Mouse (Mus musculus) forebrain, postnatal 0 days (tissue): Measurements from ENCODE around the gene Pth2. TPM values are rescaled to one million over a fixed set of nuclear protein-coding genes. Genes with fewer than 3 reads are reported as not detected.
"Not testable (repeated sequence)": the region's sequence is repeated elsewhere in the genome, so short reads cannot be mapped to it uniquely, and the experiment has no call there.

Source experiments
- ATAC-seq: fragments of 200-750 bp; cut with Nextera tagmentation; 2 replicates; pipeline ENCODE4 v1.8.0; 2017; ENCODE audit warnings: mild to moderate bottlenecking, moderate library complexity
- DNase-seq: peaks from one replicate; pipeline ENCODE4 v3.0.0-alpha.2; 2015
- H3K27ac ChIP-seq: fragments of 300-500 bp; sonication (generic); 2 replicates; pipeline ENCODE4 v1.5.1; 2014; ENCODE audit warnings: low read depth, mild to moderate bottlenecking, antibody characterized with exemption, low read length, moderate library complexity, mixed read lengths
- H3K27me3 ChIP-seq: fragments of 300-500 bp; sonication (generic); 2 replicates; pipeline ENCODE4 v1.6.1; 2014; ENCODE audit warnings: mild to moderate bottlenecking, low read length, mixed read lengths; ENCODE audit not compliant: insufficient read depth
- H3K36me3 ChIP-seq: fragments of 300-500 bp; sonication (generic); 2 replicates; pipeline ENCODE4 v1.6.1; 2014; ENCODE audit warnings: mild to moderate bottlenecking, moderate library complexity; ENCODE audit not compliant: insufficient read depth
- H3K4me1 ChIP-seq: fragments of 300-500 bp; sonication (generic); 2 replicates; pipeline ENCODE4 v1.6.1; 2014; ENCODE audit warnings: antibody characterized with exemption; ENCODE audit not compliant: insufficient read depth
- H3K4me2 ChIP-seq: fragments of 300-500 bp; sonication (generic); 2 replicates; pipeline ENCODE4 v1.6.1; 2014; ENCODE audit warnings: low read depth, mild to moderate bottlenecking, moderate library complexity
- H3K4me3 ChIP-seq: fragments of 300-500 bp; sonication (generic); 2 replicates; pipeline ENCODE4 v1.5.1; 2014; ENCODE audit warnings: low read depth, low read length, mixed read lengths
- H3K9ac ChIP-seq: fragments of 300-500 bp; sonication (generic); 2 replicates; pipeline ENCODE4 v1.6.1; 2014; ENCODE audit warnings: mild to moderate bottlenecking
- H3K9me3 ChIP-seq: fragments of 300-500 bp; sonication (generic); 2 replicates; pipeline ENCODE4 v1.6.1; 2016; ENCODE audit warnings: low read length
- CTCF ChIP-seq: sonication (generic); IDR thresholded peaks from 2 replicates; pipeline ENCODE4 v1.5.1; 2016; ENCODE audit warnings: antibody characterized with exemption, control low read depth, low read depth
- WGBS: fragments of 180-500 bp; shearing (Covaris S2); extraction: QIAGEN DNeasy Blood & Tissue Kit; methylation state at CpG from one replicate; pipeline ENCODE4 v1.1.7; 2014; 5-methylcytosine and 5-hydroxymethylcytosine counted together
- polyA plus RNA-seq: library from polyadenylated mRNA; unstranded; fragments of >200 nt; fragmentation: Nextera tagmentation; extraction: Ambion mirVana; gene quantifications from 2 replicates; pipeline ENCODE4 v1.2.1, GENCODE M21; 2015
- total RNA-seq: library from RNA; depleted of rRNA; stranded (reverse); fragments of >200 nt; gene quantifications from 2 replicates; pipeline ENCODE4 v1.2.3, GENCODE M21; 2014

Gene Pth2
- total and polyA plus RNA-seq, 2 experiments from 2014 or later = 0.48 TPM; not detected in 1

GRCm38 (mm10) chr7:45145460-45145859 lies 35.3 kb upstream of the Pth2 start:
- no peaks in the 10 kb centered on the region for H3K4me1 ChIP-seq
- 91% methylated on average over 8 of the region's 8 CpGs for WGBS
- H3K27ac ChIP-seq = no peak overlapping the region
- H3K9me3 ChIP-seq = no peaks in the 10 kb centered on the region
- H3K4me3 ChIP-seq = no peak overlapping the region
- H3K27me3 ChIP-seq = no peaks in the 10 kb centered on the region
- ATAC-seq (no peak), DNase-seq (no peak)
- H3K4me2 ChIP-seq = no peak overlapping the region
- no peak for TF ChIP-seq CTCF
- H3K9ac ChIP-seq = no peak overlapping the region
- 0 out of 2 replicates have a peak, but pooled peaks cover 5% of the 10 kb centered on the region for H3K36me3 ChIP-seq

GRCm38 (mm10) chr7:45147267-45147666 lies 33.5 kb upstream of the Pth2 start:
- H3K27me3 ChIP-seq = no peaks in the 10 kb centered on the region
- no peak for ATAC-seq
- no peak overlapping the region for H3K4me2 ChIP-seq
- H3K4me1 ChIP-seq = no peaks in the 10 kb centered on the region
- 94% methylated on average over 11 of the region's 11 CpGs for WGBS
- H3K27ac ChIP-seq = no peak overlapping the region
- H3K9ac ChIP-seq = no peak overlapping the region
- 0 out of 2 replicates have a peak, but pooled peaks cover 5% of the 10 kb centered on the region for H3K36me3 ChIP-seq
- no peak overlapping the region for H3K4me3 ChIP-seq
- no peak for TF ChIP-seq CTCF
- DNase-seq = no peak
- no peaks in the 10 kb centered on the region for H3K9me3 ChIP-seq

- no peak overlapping the region for H3K4me3 ChIP-seq
- DNase-seq = no peak
- TF ChIP-seq CTCF = no peak
- no peaks in the 10 kb centered on the region for H3K27me3 ChIP-seq
- ATAC-seq = no peak
- no peaks in the 10 kb centered on the region for H3K9me3 ChIP-seq
- H3K4me2 ChIP-seq = no peak overlapping the region
- H3K36me3 ChIP-seq = 0 out of 2 replicates have a peak, but pooled peaks cover 5% of the 10 kb centered on the region
- H3K4me1 ChIP-seq = no peaks in the 10 kb centered on the region
- WGBS = 95% methylated on average over 11 of the region's 11 CpGs
- H3K27ac ChIP-seq = no peak overlapping the region
- no peak overlapping the region for H3K9ac ChIP-seq
These were observed 32.9 kb upstream of the Pth2 start for GRCm38 (mm10) chr7:45147899-45148298.

- Histone ChIP-seq H3K4me3 (no peak overlapping the region), H3K9ac (no peak overlapping the region; the same call in 1 of the 2 replicates), H3K9me3 (no peaks in the 10 kb centered on the region), H3K36me3 (0 out of 2 replicates have a peak, but pooled peaks cover 4% of the 10 kb centered on the region), H3K4me1 (peaks cover 3% of the 10 kb centered on the region; the same call in 1 of the 2 replicates), H3K27me3 (no peaks in the 10 kb centered on the region), H3K27ac (no peak overlapping the region), H3K4me2 (no peak overlapping the region)
- 67% methylated on average over 4 of the region's 4 CpGs for WGBS
- no peak for DNase-seq
- no peak for ATAC-seq
- no peak for TF ChIP-seq CTCF
These were observed 32.2 kb upstream of the Pth2 start for GRCm38 (mm10) chr7:45148534-45149098.

GRCm38 (mm10) chr7:45149545-45149944 lies 31.2 kb upstream of the Pth2 start:
- WGBS = 31% methylated on average over 6 of the region's 6 CpGs
- H3K4me3 ChIP-seq = no peak overlapping the region
- ATAC-seq = no peak
- H3K27me3 ChIP-seq = no peaks in the 10 kb centered on the region
- peaks cover 5% of the 10 kb centered on the region; the same call in 1 of the 2 replicates for H3K4me1 ChIP-seq
- H3K27ac ChIP-seq = no peak overlapping the region
- H3K9me3 ChIP-seq = no peaks in the 10 kb centered on the region
- no peaks in the 10 kb centered on the region for H3K36me3 ChIP-seq
- H3K9ac ChIP-seq = no peak overlapping the region
- H3K4me2 ChIP-seq = no peak overlapping the region
- DNase-seq = no peak
- TF ChIP-seq CTCF = no peak

GRCm38 (mm10) chr7:45150321-45150720 lies 30.5 kb upstream of the Pth2 start:
- WGBS = 72% methylated on average over 4 of the region's 4 CpGs
- Histone ChIP-seq H3K4me2 (no peak overlapping the region), H3K27me3 (no peaks in the 10 kb centered on the region), H3K4me3 (no peak overlapping the region), H3K9me3 (no peaks in the 10 kb centered on the region), H3K36me3 (no peaks in the 10 kb centered on the region), H3K4me1 (peaks cover 11% of the 10 kb centered on the region; the same call in 1 of the 2 replicates), H3K9ac (no peak overlapping the region), H3K27ac (no peak overlapping the region)
- ATAC-seq (no peak), DNase-seq (no peak)
- no peak for TF ChIP-seq CTCF

- H3K4me3 ChIP-seq = no peak overlapping the region
- H3K27ac ChIP-seq = peak overlapping the region; percentile 1; the same call in 1 of the 2 replicates
- 28% methylated on average over 11 of the region's 11 CpGs for WGBS
- DNase-seq (no peak), ATAC-seq (no peak)
- H3K4me2 ChIP-seq = no peak overlapping the region
- H3K9me3 ChIP-seq = no peaks in the 10 kb centered on the region
- no peak for TF ChIP-seq CTCF
- no peaks in the 10 kb centered on the region for H3K36me3 ChIP-seq
- H3K9ac ChIP-seq = no peak overlapping the region
- H3K27me3 ChIP-seq = no peaks in the 10 kb centered on the region
- peaks cover 13% of the 10 kb centered on the region; the same call in 1 of the 2 replicates for H3K4me1 ChIP-seq
These were observed 29.5 kb upstream of the Pth2 start for GRCm38 (mm10) chr7:45151303-45151702.

- not testable (repeated sequence) for H3K4me3 ChIP-seq, H3K27ac ChIP-seq, H3K9me3 ChIP-seq, H3K36me3 ChIP-seq, H3K9ac ChIP-seq, DNase-seq, ATAC-seq, H3K4me2 ChIP-seq, H3K27me3 ChIP-seq
- peaks cover 13% of the 10 kb centered on the region; the same call in 1 of the 2 replicates for H3K4me1 ChIP-seq
- WGBS = 94% methylated on average over 2 of the region's 2 CpGs
These were observed 27.7 kb upstream of the Pth2 start for GRCm38 (mm10) chr7:45153052-45153451.
